In genomic region chr2:131205521-131206182, GRCm38 (mm10) we compare ENCODE assay signal across 12 mouse cellular contexts. TPM values are rescaled to one million over a fixed set of nuclear protein-coding genes. Genes with fewer than 3 reads are reported as not detected.
A peak's percentile ranks its signal among the peaks of the same experiment; 100 is the strongest.
DNase-seq lines count a peak whose midpoint lies in the region; ATAC-seq and TF ChIP-seq lines count a peak whose summit lies in the region.
"Had no signal": no experiment of that assay in that cellular context is flagged by ENCODE, and none has a peak within 500 bp of the region (broad histone marks: within the 10 kb centered on the region; RNA-seq: fewer than 3 reads in every experiment).

No protein-coding gene starts in this region.

- H3K79me2 ChIP-seq in macrophage (ENCODE audit: inconsistent target) = no peaks in the 10 kb centered on the region

- H3K9me3 ChIP-seq in intestine, embryonic 15.5 days = no peaks in the 10 kb centered on the region
- no peaks in the 10 kb centered on the region for H3K9me3 ChIP-seq in intestine, postnatal 0 days (ENCODE audit: control insufficient read depth)
- no peaks in the 10 kb centered on the region for H3K9me3 ChIP-seq in embryonic facial prominence, embryonic 15.5 days (replicated peaks)
- H3K9me3 ChIP-seq: forebrain, embryonic 15.5 days; kidney, embryonic 15.5 days had no signal

- peak overlapping the region; percentile 9; the same call in 1 of the 2 replicates for H3K27ac ChIP-seq in intestine, embryonic 15.5 days
- no peak overlapping the region for H3K27ac ChIP-seq in intestine, postnatal 0 days (ENCODE audit: low read depth, low read length)
- H3K27ac ChIP-seq in bone marrow, adult 2 months (ENCODE audit: control insufficient read depth, insufficient read depth, low read depth, low read length, poor library complexity) = peak overlapping the region; percentile 69
- peak overlapping the region; percentile 93; the same call in 1 of the 2 replicates for H3K27ac ChIP-seq in embryonic facial prominence, embryonic 15.5 days (replicated peaks)
- peak overlapping the region; percentile 97 for H3K27ac ChIP-seq in macrophage
- H3K27ac ChIP-seq: forebrain, embryonic 15.5 days; hindbrain, embryonic 13.5 days had no signal

- no peak overlapping the region for H3K4me3 ChIP-seq in intestine, embryonic 15.5 days (replicated peaks)
- H3K4me3 ChIP-seq in intestine, postnatal 0 days (ENCODE audit: low read depth, low read length) = no peak overlapping the region
- H3K4me3 ChIP-seq in bone marrow, adult 2 months (replicated peaks; ENCODE audit: control insufficient read depth, low read depth, low read length) = no peak overlapping the region
- no peak overlapping the region for H3K4me3 ChIP-seq in embryonic facial prominence, embryonic 15.5 days (replicated peaks)
- H3K4me3 ChIP-seq in macrophage (ENCODE audit: inconsistent target) = no peak overlapping the region
- H3K4me3 ChIP-seq: forebrain, embryonic 15.5 days; hindbrain, embryonic 13.5 days; kidney, embryonic 15.5 days had no signal

- DNase-seq in cerebellum, adult 11 months = no peak
- DNase-seq in layer of hippocampus, adult 9-10 months (ENCODE audit: low spot score) = no peak
- no peak for DNase-seq in right cerebral cortex, adult 18-20 months

- ATAC-seq in intestine, embryonic 15.5 days = no peak
- no peak for ATAC-seq in intestine, postnatal 0 days
- no peak for ATAC-seq in embryonic facial prominence, embryonic 15.5 days (ENCODE audit: insufficient number of reproducible peaks, low FRiP score, low TSS enrichment, low read depth)
- ATAC-seq: forebrain, embryonic 15.5 days had no signal

- H3K27me3 ChIP-seq in intestine, embryonic 15.5 days (replicated peaks) = no peaks in the 10 kb centered on the region
- no peaks in the 10 kb centered on the region for H3K27me3 ChIP-seq in intestine, postnatal 0 days (replicated peaks; ENCODE audit: control insufficient read depth, insufficient read depth, low read length)
- H3K27me3 ChIP-seq in embryonic facial prominence, embryonic 15.5 days = no peaks in the 10 kb centered on the region
- H3K27me3 ChIP-seq: CH12.LX; forebrain, embryonic 15.5 days; hindbrain, embryonic 13.5 days; kidney, embryonic 15.5 days had no signal

- no peak for TF ChIP-seq POLR2A in bone marrow, adult 2 months (IDR thresholded peaks at IDR 0.05; ENCODE audit: borderline replicate concordance, control insufficient read depth, low read depth, low read length)

- no peaks in the 10 kb centered on the region for H3K36me3 ChIP-seq in intestine, embryonic 15.5 days
- no peaks in the 10 kb centered on the region for H3K36me3 ChIP-seq in intestine, postnatal 0 days (ENCODE audit: control insufficient read depth, insufficient read depth)
- 0 out of 2 replicates have a peak, but pooled peaks cover 6% of the 10 kb centered on the region for H3K36me3 ChIP-seq in embryonic facial prominence, embryonic 15.5 days
- no peaks in the 10 kb centered on the region for H3K36me3 ChIP-seq in macrophage (ENCODE audit: inconsistent target)
- H3K36me3 ChIP-seq: forebrain, embryonic 15.5 days had no signal

- H3K4me2 ChIP-seq in intestine, embryonic 15.5 days (replicated peaks) = no peak overlapping the region
- no peak overlapping the region for H3K4me2 ChIP-seq in intestine, postnatal 0 days (replicated peaks; ENCODE audit: low read depth)
- H3K4me2 ChIP-seq in embryonic facial prominence, embryonic 15.5 days (replicated peaks) = no peak overlapping the region
- H3K4me2 ChIP-seq: forebrain, embryonic 15.5 days; hindbrain, embryonic 13.5 days; kidney, embryonic 15.5 days had no signal

- no peak for TF ChIP-seq CTCF in intestine, postnatal 0 days (IDR thresholded peaks at IDR 0.05; ENCODE audit: low read depth)
- no peak for TF ChIP-seq CTCF in bone marrow, adult 2 months (IDR thresholded peaks at IDR 0.05; ENCODE audit: control insufficient read depth, insufficient read depth, low read length)

- peaks cover 19% of the 10 kb centered on the region for H3K4me1 ChIP-seq in intestine, embryonic 15.5 days (replicated peaks)
- peaks cover 13% of the 10 kb centered on the region for H3K4me1 ChIP-seq in intestine, postnatal 0 days (replicated peaks; ENCODE audit: control insufficient read depth, insufficient read depth, low read length)
- peaks cover 6% of the 10 kb centered on the region for H3K4me1 ChIP-seq in bone marrow, adult 2 months (ENCODE audit: control insufficient read depth, insufficient read depth, low read length)
- H3K4me1 ChIP-seq in embryonic facial prominence, embryonic 15.5 days = peaks cover 24% of the 10 kb centered on the region

- no peak overlapping the region for H3K9ac ChIP-seq in intestine, embryonic 15.5 days
- no peak overlapping the region for H3K9ac ChIP-seq in intestine, postnatal 0 days (ENCODE audit: low read depth, low read length)
- no peak overlapping the region for H3K9ac ChIP-seq in embryonic facial prominence, embryonic 15.5 days
- H3K9ac ChIP-seq: forebrain, embryonic 15.5 days; hindbrain, embryonic 13.5 days; kidney, embryonic 15.5 days had no signal

- 76% methylated on average over 8 of the region's 8 CpGs for WGBS in intestine, embryonic 15.5 days
- 72% methylated on average over 8 of the region's 8 CpGs for WGBS in intestine, postnatal 0 days
- WGBS in bone marrow, adult 2 months = 51% methylated on average over 8 of the region's 8 CpGs
- WGBS in embryonic facial prominence, embryonic 15.5 days = 83% methylated on average over 8 of the region's 8 CpGs
- WGBS in macrophage (ENCODE audit: missing documents) = 83% methylated on average over 8 of the region's 8 CpGs

RNA-seq across cellular contexts. Expression of gene Ap5s1, which starts 1.2 kb away (rescaled TPM):
- polyA plus RNA-seq in intestine, embryonic 15.5 days (2015; fragmentation: Nextera tagmentation; extraction: Ambion mirVana) = 22.0 and 26.1 TPM in 2 replicates
- 37.3 and 37.5 TPM in 2 replicates for polyA plus RNA-seq in intestine, postnatal 0 days (2015; fragmentation: Nextera tagmentation; extraction: Ambion mirVana)
- 12.1 and 14.5 TPM in 2 replicates for polyA plus RNA-seq in bone marrow, adult 2 months (2011; ENCODE audit: insufficient read depth, insufficient read length, low replicate concordance, missing spikeins)
- polyA plus RNA-seq in embryonic facial prominence, embryonic 15.5 days (2015; fragmentation: Nextera tagmentation; extraction: Ambion mirVana) = 27.9 and 28.0 TPM in 2 replicates
- 10 to 100 TPM in 12 of 26 experiments, 1 to 10 TPM in 14; 2.1 to 38.8 (median 9.8) TPM for total RNA-seq in macrophage (2018; cell fraction: chromatin; rRNA removed)
- total RNA-seq in macrophage (2018; cell fraction: cytosol; rRNA removed) = 10 to 100 TPM in 25 of 26 experiments, 1 to 10 TPM in 1; 8.8 to 37.6 (median 26.1) TPM
- 10 to 100 TPM in 22 of 26 experiments, 1 to 10 TPM in 4; 1.9 to 32.5 (median 19.4) TPM for total RNA-seq in macrophage (2018; cell fraction: nucleus; rRNA removed)
- polyA plus RNA-seq in macrophage (2018) = 16.5 to 31.5 TPM (median 17.0 TPM) in 3 replicates

RNA-seq across cellular contexts. Expression of gene Spef1, which starts 18.6 kb away (rescaled TPM):
- 3.9 and 4.3 TPM in 2 replicates for polyA plus RNA-seq in intestine, embryonic 15.5 days (2015; fragmentation: Nextera tagmentation; extraction: Ambion mirVana)
- polyA plus RNA-seq in intestine, postnatal 0 days (2015; fragmentation: Nextera tagmentation; extraction: Ambion mirVana) = 2.0 and 2.1 TPM in 2 replicates
- polyA plus RNA-seq in bone marrow, adult 2 months (2011; ENCODE audit: insufficient read depth, insufficient read length, low replicate concordance, missing spikeins) = 9.8 and 12.5 TPM in 2 replicates
- polyA plus RNA-seq in embryonic facial prominence, embryonic 15.5 days (2015; fragmentation: Nextera tagmentation; extraction: Ambion mirVana) = 10.3 and 15.2 TPM in 2 replicates
- 10 to 100 TPM in 1 of 26 experiments, 1 to 10 TPM in 25; 1.3 to 10.1 (median 4.6) TPM for total RNA-seq in macrophage (2018; cell fraction: chromatin; rRNA removed)
- 1 to 10 TPM in 24 of 26 experiments, under 1 TPM in 2; 0.84 to 3.6 (median 1.5) TPM for total RNA-seq in macrophage (2018; cell fraction: cytosol; rRNA removed)
- 10 to 100 TPM in 1 of 26 experiments, 1 to 10 TPM in 25; 1.6 to 10.7 (median 4.0) TPM for total RNA-seq in macrophage (2018; cell fraction: nucleus; rRNA removed)
- 0.98 to 3.7 TPM (median 2.0 TPM) in 3 replicates for polyA plus RNA-seq in macrophage (2018)

RNA-seq across cellular contexts. Expression of gene Cdc25b, which starts 18.9 kb away (rescaled TPM):
- polyA plus RNA-seq in intestine, embryonic 15.5 days (2015; fragmentation: Nextera tagmentation; extraction: Ambion mirVana) = 44.6 and 49.8 TPM in 2 replicates
- 10.9 and 12.4 TPM in 2 replicates for polyA plus RNA-seq in intestine, postnatal 0 days (2015; fragmentation: Nextera tagmentation; extraction: Ambion mirVana)
- polyA plus RNA-seq in bone marrow, adult 2 months (2011; ENCODE audit: insufficient read depth, insufficient read length, low replicate concordance, missing spikeins) = 179 and 183 TPM in 2 replicates
- 52.3 and 59.1 TPM in 2 replicates for polyA plus RNA-seq in embryonic facial prominence, embryonic 15.5 days (2015; fragmentation: Nextera tagmentation; extraction: Ambion mirVana)
- 10 to 100 TPM in 13 of 26 experiments, 1 to 10 TPM in 13; 1.6 to 73.3 (median 11.7) TPM for total RNA-seq in macrophage (2018; cell fraction: chromatin; rRNA removed)
- 10 to 100 TPM in 10 of 26 experiments, 1 to 10 TPM in 16; 3.5 to 20.4 (median 7.8) TPM for total RNA-seq in macrophage (2018; cell fraction: cytosol; rRNA removed)
- 10 to 100 TPM in 11 of 26 experiments, 1 to 10 TPM in 15; 2.7 to 35.5 (median 7.2) TPM for total RNA-seq in macrophage (2018; cell fraction: nucleus; rRNA removed)
- 8.9 to 17.1 TPM (median 9.4 TPM) in 3 replicates for polyA plus RNA-seq in macrophage (2018)

RNA-seq across cellular contexts. Expression of gene Cenpb, which starts 25.8 kb away (rescaled TPM):
- polyA plus RNA-seq in intestine, embryonic 15.5 days (2015; fragmentation: Nextera tagmentation; extraction: Ambion mirVana) = 12.5 and 12.6 TPM in 2 replicates
- polyA plus RNA-seq in intestine, postnatal 0 days (2015; fragmentation: Nextera tagmentation; extraction: Ambion mirVana) = 15.9 and 17.4 TPM in 2 replicates
- polyA plus RNA-seq in bone marrow, adult 2 months (2011; ENCODE audit: insufficient read depth, insufficient read length, low replicate concordance, missing spikeins) = 22.6 and 28.5 TPM in 2 replicates
- polyA plus RNA-seq in embryonic facial prominence, embryonic 15.5 days (2015; fragmentation: Nextera tagmentation; extraction: Ambion mirVana) = 13.3 and 14.6 TPM in 2 replicates
- 10 to 100 TPM; 10.4 to 41.7 (median 15.7) TPM for total RNA-seq in macrophage (2018; cell fraction: chromatin; rRNA removed)
- total RNA-seq in macrophage (2018; cell fraction: cytosol; rRNA removed) = 100 to 1,000 TPM in 10 of 26 experiments, 10 to 100 TPM in 16; 66.8 to 122 (median 95.5) TPM
- total RNA-seq in macrophage (2018; cell fraction: nucleus; rRNA removed) = 10 to 100 TPM; 29.6 to 95.9 (median 60.9) TPM
- polyA plus RNA-seq in macrophage (2018) = 97.8 to 113 TPM (median 108 TPM) in 3 replicates

RNA-seq across cellular contexts. Expression of gene Mavs, which starts 28.2 kb away (rescaled TPM):
- 22.1 and 25.7 TPM in 2 replicates for polyA plus RNA-seq in intestine, embryonic 15.5 days (2015; fragmentation: Nextera tagmentation; extraction: Ambion mirVana)
- polyA plus RNA-seq in intestine, postnatal 0 days (2015; fragmentation: Nextera tagmentation; extraction: Ambion mirVana) = 27.2 and 28.5 TPM in 2 replicates
- polyA plus RNA-seq in bone marrow, adult 2 months (2011; ENCODE audit: insufficient read depth, insufficient read length, low replicate concordance, missing spikeins) = 8.4 and 13.7 TPM in 2 replicates
- 21.7 and 25.1 TPM in 2 replicates for polyA plus RNA-seq in embryonic facial prominence, embryonic 15.5 days (2015; fragmentation: Nextera tagmentation; extraction: Ambion mirVana)
- total RNA-seq in macrophage (2018; cell fraction: chromatin; rRNA removed) = 10 to 100 TPM in 20 of 26 experiments, 1 to 10 TPM in 6; 3.9 to 45.0 (median 19.4) TPM
- 10 to 100 TPM; 17.5 to 53.5 (median 40.5) TPM for total RNA-seq in macrophage (2018; cell fraction: cytosol; rRNA removed)
- 10 to 100 TPM; 10.4 to 54.0 (median 23.4) TPM for total RNA-seq in macrophage (2018; cell fraction: nucleus; rRNA removed)
- polyA plus RNA-seq in macrophage (2018) = 34.6 to 46.5 TPM (median 41.4 TPM) in 3 replicates
